Mouse (Mus musculus): ENCODE data around the gene Srf. TPM values are rescaled to one million over a fixed set of nuclear protein-coding genes. Genes with fewer than 3 reads are reported as not detected.

The Srf gene
- polyA plus RNA-seq (2015; fragmentation: Nextera tagmentation; extraction: Ambion mirVana): 2.5 and 6.4 TPM in 2 replicates

GRCm38 (mm10) chr17:46555673-46556583 is at the start of gene Srf:
TSS of gene Srf (minus strand) at chr17:46556175.
- ATAC-seq (ENCODE audit: low FRiP score): peak; percentile 95
- Histone ChIP-seq H3K4me2 (peak within 1 kb of the TSS; percentile 95), H3K27me3 (replicated peaks) (no peaks in the 10 kb centered on the region), H3K4me1 (peaks cover 49% of the 10 kb centered on the region), H3K36me3 (peaks cover 11% of the 10 kb centered on the region), H3K9ac (replicated peaks) (peak within 1 kb of the TSS; percentile 99), H3K9me3 (replicated peaks) (no peaks in the 10 kb centered on the region), H3K27ac (replicated peaks) (peak within 1 kb of the TSS; percentile 94), H3K4me3 (replicated peaks) (peak within 1 kb of the TSS; percentile 99)
- WGBS: under 1% methylated on average over 84 of the region's 87 CpGs

DNA sequence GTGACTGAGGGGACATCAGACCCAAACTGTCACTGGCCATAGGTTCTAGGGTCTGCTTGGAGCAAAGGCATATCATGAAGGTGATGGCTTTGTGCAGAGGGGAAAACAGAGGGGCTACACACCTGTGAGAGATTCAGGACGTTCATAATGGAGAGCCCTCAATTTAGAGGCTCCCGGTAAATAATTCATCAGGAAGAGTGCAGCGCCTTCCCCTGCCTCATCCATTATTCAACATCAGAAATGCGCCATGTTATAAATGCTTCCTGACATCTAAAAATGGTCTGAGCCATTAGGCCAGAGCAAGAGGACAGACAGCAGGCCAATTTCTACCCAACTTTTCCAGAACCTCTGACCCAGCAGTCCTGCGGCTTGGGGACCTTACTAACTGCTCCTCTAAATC is 49.2 kb upstream of the Srf start:
- Histone ChIP-seq H3K9me3 (replicated peaks) (no peaks in the 10 kb centered on the region), H3K9ac (replicated peaks) (no peak overlapping the region), H3K4me1 (peaks cover 34% of the 10 kb centered on the region), H3K4me3 (replicated peaks) (no peak overlapping the region), H3K36me3 (no peaks in the 10 kb centered on the region), H3K27ac (replicated peaks) (peak overlapping the region; percentile 54; the same call in 1 of the 2 replicates), H3K4me2 (no peak overlapping the region), H3K27me3 (replicated peaks) (no peaks in the 10 kb centered on the region)
- no peak for ATAC-seq (ENCODE audit: low FRiP score)
- 44% methylated on average over 5 of the region's 5 CpGs for WGBS

DNA sequence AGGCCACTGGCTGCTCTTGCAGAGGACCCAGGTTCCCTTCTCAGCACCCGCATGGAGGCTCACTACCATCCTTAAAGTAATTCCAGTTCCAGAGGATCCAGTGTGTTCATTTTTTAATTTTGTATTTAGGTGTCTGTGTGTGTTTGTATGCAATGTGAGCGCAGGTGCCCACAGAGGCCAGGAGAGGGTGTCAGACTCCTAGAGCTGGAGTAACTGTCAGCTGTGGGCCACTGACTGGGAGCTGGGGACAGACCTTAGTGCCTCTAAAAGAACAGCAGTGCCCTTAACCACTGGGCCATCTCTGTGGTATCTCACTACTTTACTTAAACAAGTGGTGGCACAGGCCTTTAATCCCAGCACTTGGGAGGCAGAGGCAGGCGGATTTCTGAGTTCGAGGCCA is 47.3 kb upstream of the Srf start:
- Histone ChIP-seq H3K27me3 (replicated peaks) (no peaks in the 10 kb centered on the region), H3K9ac (replicated peaks) (no peak overlapping the region), H3K9me3 (replicated peaks) (no peaks in the 10 kb centered on the region), H3K27ac (replicated peaks) (no peak overlapping the region), H3K4me1 (peaks cover 23% of the 10 kb centered on the region), H3K4me2 (no peak overlapping the region), H3K4me3 (replicated peaks) (no peak overlapping the region), H3K36me3 (no peaks in the 10 kb centered on the region)
- no peak for ATAC-seq (ENCODE audit: low FRiP score)
- WGBS: 100% methylated on average over 4 of the region's 4 CpGs

- Histone ChIP-seq H3K4me1 (peaks cover 17% of the 10 kb centered on the region), H3K36me3 (no peaks in the 10 kb centered on the region), H3K9me3 (replicated peaks) (no peaks in the 10 kb centered on the region), H3K4me2 (no peak overlapping the region), H3K27me3 (replicated peaks) (no peaks in the 10 kb centered on the region), H3K9ac (replicated peaks) (no peak overlapping the region), H3K27ac (replicated peaks) (0 out of 2 replicates have a peak overlapping the region, but pooled peaks have one; percentile 14), H3K4me3 (replicated peaks) (no peak overlapping the region)
- WGBS: 75% methylated on average over 9 of the region's 9 CpGs
- ATAC-seq (ENCODE audit: low FRiP score): no peak
Observed at GRCm38 (mm10) chr17:46602212-46602611, 46.2 kb upstream of the Srf start.

DNA sequence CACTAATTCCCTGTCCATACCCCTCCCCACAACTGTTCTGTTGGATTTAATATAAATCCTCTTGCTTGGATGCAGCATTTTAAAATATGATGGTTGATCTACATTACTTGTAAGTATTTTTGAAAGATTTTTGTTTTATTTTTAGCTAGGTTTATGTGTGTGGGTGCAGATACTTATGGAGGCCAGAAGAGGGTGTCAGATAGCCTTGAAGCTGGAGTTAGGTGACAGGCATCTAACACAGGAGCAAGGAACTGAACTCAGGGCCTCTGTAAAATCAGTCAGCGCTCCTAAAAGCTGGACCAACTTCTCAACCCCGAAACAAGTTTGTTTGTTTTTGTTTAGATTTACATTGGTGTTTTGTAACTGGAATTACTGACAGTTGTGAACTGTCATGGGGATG is 44.6 kb upstream of the Srf start:
- no peak overlapping the region for H3K4me2 ChIP-seq
- H3K27ac ChIP-seq (replicated peaks): no peak overlapping the region
- no peaks in the 10 kb centered on the region for H3K27me3 ChIP-seq (replicated peaks)
- ATAC-seq (ENCODE audit: low FRiP score): no peak
- 99% methylated on average over 2 of the region's 2 CpGs for WGBS
- no peak overlapping the region for H3K4me3 ChIP-seq (replicated peaks)
- peaks cover 11% of the 10 kb centered on the region for H3K4me1 ChIP-seq
- no peaks in the 10 kb centered on the region for H3K9me3 ChIP-seq (replicated peaks)
- H3K36me3 ChIP-seq: no peaks in the 10 kb centered on the region
- H3K9ac ChIP-seq (replicated peaks): no peak overlapping the region

DNA sequence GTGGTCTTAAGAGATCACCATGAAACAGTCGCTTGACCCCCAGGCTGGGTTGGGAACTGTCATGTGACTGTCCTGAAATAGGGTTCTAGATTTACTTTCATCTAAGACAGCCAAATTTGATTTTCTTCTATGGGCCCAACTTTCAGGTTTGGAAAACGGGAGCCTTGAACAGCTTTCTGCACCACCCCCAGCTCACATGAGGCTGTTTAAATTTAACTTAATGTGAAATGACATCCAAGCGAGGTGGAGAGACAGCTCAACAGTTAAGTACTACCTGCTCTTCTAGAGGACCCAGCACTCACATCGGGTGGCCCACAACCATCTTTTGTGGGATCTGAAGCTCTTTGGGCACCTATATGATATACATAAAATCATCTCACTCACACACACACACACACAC is 43.0 kb upstream of the Srf start:
- H3K4me2 ChIP-seq: no peak overlapping the region
- no peak overlapping the region for H3K9ac ChIP-seq (replicated peaks)
- 86% methylated on average over 4 of the region's 4 CpGs for WGBS
- no peak for ATAC-seq (ENCODE audit: low FRiP score)
- H3K36me3 ChIP-seq: no peaks in the 10 kb centered on the region
- no peak overlapping the region for H3K27ac ChIP-seq (replicated peaks)
- H3K27me3 ChIP-seq (replicated peaks): no peaks in the 10 kb centered on the region
- H3K4me1 ChIP-seq: peaks cover 12% of the 10 kb centered on the region; the same call in 1 of the 2 replicates
- H3K9me3 ChIP-seq (replicated peaks): no peaks in the 10 kb centered on the region
- H3K4me3 ChIP-seq (replicated peaks): no peak overlapping the region

GRCm38 (mm10) chr17:46597956-46598355 is 42.0 kb upstream of the Srf start:
- ATAC-seq (ENCODE audit: low FRiP score): no peak
- Histone ChIP-seq H3K36me3 (no peaks in the 10 kb centered on the region), H3K27me3 (replicated peaks) (no peaks in the 10 kb centered on the region), H3K4me1 (peaks cover 16% of the 10 kb centered on the region), H3K4me2 (no peak overlapping the region), H3K9ac (replicated peaks) (no peak overlapping the region), H3K9me3 (replicated peaks) (no peaks in the 10 kb centered on the region), H3K4me3 (replicated peaks) (no peak overlapping the region), H3K27ac (replicated peaks) (no peak overlapping the region)
- WGBS: 96% methylated on average over 11 of the region's 11 CpGs

DNA sequence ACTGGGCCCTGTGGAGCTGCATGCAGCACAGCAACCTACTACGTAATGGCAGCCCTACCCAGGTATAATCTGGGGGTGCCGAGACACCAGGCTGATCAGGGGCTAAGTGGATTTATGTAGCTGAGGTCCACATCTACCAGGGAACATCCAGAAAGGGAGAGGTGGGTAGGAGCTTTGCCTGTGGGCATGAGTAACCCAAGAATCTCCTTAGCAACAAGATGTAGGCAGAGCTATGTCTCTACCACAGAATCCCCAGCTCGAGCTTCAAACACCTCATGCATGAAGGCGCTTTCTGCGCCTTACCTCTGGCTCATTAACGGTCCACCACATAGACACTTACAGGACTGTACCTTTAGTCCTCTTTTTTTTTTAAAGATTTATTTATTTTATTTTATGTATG is 39.4 kb upstream of the Srf start:
- no peak for ATAC-seq (ENCODE audit: low FRiP score)
- Histone ChIP-seq H3K9me3 (replicated peaks) (no peaks in the 10 kb centered on the region), H3K4me1 (peaks cover 19% of the 10 kb centered on the region), H3K27me3 (replicated peaks) (no peaks in the 10 kb centered on the region), H3K4me2 (no peak overlapping the region), H3K36me3 (peaks cover 3% of the 10 kb centered on the region), H3K27ac (replicated peaks) (no peak overlapping the region; the same call in 1 of the 2 replicates), H3K4me3 (replicated peaks) (no peak overlapping the region), H3K9ac (replicated peaks) (no peak overlapping the region)
- 80% methylated on average over 6 of the region's 6 CpGs for WGBS

DNA sequence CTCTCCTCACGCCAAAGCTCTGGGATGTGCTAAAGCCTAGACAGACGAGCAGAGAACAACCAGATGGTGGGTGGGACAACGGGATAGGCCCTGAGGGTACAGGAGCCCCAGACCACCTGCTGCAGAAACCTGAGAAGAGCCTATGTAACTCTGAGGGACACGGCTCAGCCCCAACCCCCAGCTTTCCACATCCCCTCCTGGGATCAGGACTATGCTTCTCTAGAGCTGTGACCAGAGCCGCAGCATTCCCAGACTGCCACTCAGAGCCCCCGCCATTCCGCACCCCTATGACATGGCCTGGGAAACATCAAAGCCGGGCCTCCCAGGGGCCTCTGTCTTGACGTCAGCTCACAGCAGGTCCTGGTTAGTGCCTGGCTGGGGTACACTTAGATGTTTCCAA is 38.6 kb upstream of the Srf start:
- Histone ChIP-seq H3K9me3 (replicated peaks) (no peaks in the 10 kb centered on the region), H3K4me1 (peaks cover 19% of the 10 kb centered on the region), H3K4me3 (replicated peaks) (no peak overlapping the region), H3K27ac (replicated peaks) (no peak overlapping the region), H3K36me3 (peaks cover 10% of the 10 kb centered on the region), H3K9ac (replicated peaks) (no peak overlapping the region), H3K27me3 (replicated peaks) (no peaks in the 10 kb centered on the region), H3K4me2 (no peak overlapping the region)
- 48% methylated on average over 9 of the region's 9 CpGs for WGBS
- ATAC-seq (ENCODE audit: low FRiP score): no peak

- Histone ChIP-seq H3K36me3 (peaks cover 24% of the 10 kb centered on the region), H3K9me3 (replicated peaks) (no peaks in the 10 kb centered on the region), H3K9ac (replicated peaks) (no peak overlapping the region), H3K4me1 (peaks cover 19% of the 10 kb centered on the region), H3K27ac (replicated peaks) (no peak overlapping the region), H3K27me3 (replicated peaks) (no peaks in the 10 kb centered on the region), H3K4me2 (no peak overlapping the region), H3K4me3 (replicated peaks) (no peak overlapping the region)
- no peak for ATAC-seq (ENCODE audit: low FRiP score)
- 79% methylated on average over 4 of the region's 4 CpGs for WGBS
Observed at GRCm38 (mm10) chr17:46593124-46593523, 37.1 kb upstream of the Srf start.

DNA sequence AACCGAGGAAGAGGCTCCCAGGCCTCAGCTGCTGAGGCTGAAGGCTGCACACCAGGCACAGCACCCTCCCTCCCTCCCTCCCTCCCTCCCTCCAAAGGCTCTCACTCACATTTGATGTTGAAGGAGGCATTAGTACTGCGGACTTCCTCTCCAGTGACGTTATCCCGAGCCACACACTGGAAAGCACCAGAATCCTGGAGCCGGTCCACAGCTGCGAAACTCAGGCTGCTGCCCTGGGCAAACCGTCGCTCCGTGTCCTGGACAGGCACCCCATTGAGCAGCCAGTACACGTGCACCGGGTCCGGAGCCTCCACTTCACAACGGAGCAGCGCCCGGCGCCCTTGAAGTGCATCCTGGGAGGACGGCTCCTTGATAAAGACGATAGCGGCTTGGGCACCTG is 35.4 kb upstream of the Srf start:
- H3K4me1 ChIP-seq: peaks cover 19% of the 10 kb centered on the region
- H3K36me3 ChIP-seq: peaks cover 34% of the 10 kb centered on the region
- H3K9me3 ChIP-seq (replicated peaks): no peaks in the 10 kb centered on the region
- H3K27me3 ChIP-seq (replicated peaks): no peaks in the 10 kb centered on the region
- no peak overlapping the region for H3K27ac ChIP-seq (replicated peaks)
- ATAC-seq (ENCODE audit: low FRiP score): no peak
- no peak overlapping the region for H3K4me2 ChIP-seq
- 82% methylated on average over 19 of the region's 19 CpGs for WGBS
- no peak overlapping the region for H3K4me3 ChIP-seq (replicated peaks)
- no peak overlapping the region for H3K9ac ChIP-seq (replicated peaks)

GRCm38 (mm10) chr17:46590439-46590838 is 34.5 kb upstream of the Srf start:
- Histone ChIP-seq H3K4me3 (replicated peaks) (no peak overlapping the region), H3K27me3 (replicated peaks) (no peaks in the 10 kb centered on the region), H3K9me3 (replicated peaks) (no peaks in the 10 kb centered on the region), H3K36me3 (peaks cover 42% of the 10 kb centered on the region), H3K9ac (replicated peaks) (no peak overlapping the region), H3K27ac (replicated peaks) (no peak overlapping the region), H3K4me2 (no peak overlapping the region), H3K4me1 (peaks cover 18% of the 10 kb centered on the region)
- 90% methylated on average over 7 of the region's 7 CpGs for WGBS
- no peak for ATAC-seq (ENCODE audit: low FRiP score)
